Comparison of ENCODE assay signal across 22 mouse cellular contexts in the genomic region with DNA sequence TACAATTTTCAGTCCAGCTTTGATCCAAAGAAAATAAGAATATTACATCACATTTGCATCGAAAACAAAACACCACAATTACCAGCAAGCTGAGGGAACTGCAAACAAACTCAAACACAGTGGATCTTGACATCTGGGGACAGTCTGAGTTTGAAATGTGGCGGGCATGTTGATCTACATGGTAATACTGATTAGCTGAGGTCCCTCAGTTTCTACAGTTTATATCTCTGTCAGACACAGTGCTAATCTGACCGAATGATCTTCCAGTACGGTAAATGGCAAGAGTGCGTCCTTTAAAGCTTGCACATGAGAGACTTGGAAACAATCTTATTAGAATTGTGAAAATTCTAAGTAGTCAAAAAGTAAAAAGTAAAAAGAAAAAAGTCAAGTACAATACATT.
DNase-seq lines count a peak whose midpoint lies in the region; ATAC-seq and TF ChIP-seq lines count a peak whose summit lies in the region.
"Had no signal": no experiment of that assay in that cellular context is flagged by ENCODE, and none has a peak within 500 bp of the region (broad histone marks: within the 10 kb centered on the region; RNA-seq: fewer than 3 reads in every experiment).

No protein-coding gene starts in this region.

- peaks cover 48% of the 10 kb centered on the region for H3K36me3 ChIP-seq in liver, embryonic 12.5 days
- H3K36me3 ChIP-seq in liver, embryonic 16.5 days (ENCODE audit: control insufficient read depth, insufficient read depth) = peaks cover 40% of the 10 kb centered on the region

- H3K9ac ChIP-seq in liver, embryonic 12.5 days = no peak overlapping the region; the same call in 1 of the 2 replicates
- H3K9ac ChIP-seq in liver, embryonic 16.5 days (ENCODE audit: low read depth, low read length) = no peak overlapping the region
- H3K9ac ChIP-seq: forebrain, embryonic 13.5 days; forebrain, postnatal 0 days; heart, embryonic 12.5 days; hindbrain, embryonic 15.5 days had no signal

- H3K27me3 ChIP-seq in liver, embryonic 12.5 days (replicated peaks) = no peaks in the 10 kb centered on the region
- H3K27me3 ChIP-seq in liver, embryonic 16.5 days (ENCODE audit: control insufficient read depth, insufficient read depth, low read depth, low read length) = no peaks in the 10 kb centered on the region
- H3K27me3 ChIP-seq: forebrain, embryonic 13.5 days; heart, embryonic 12.5 days; hindbrain, embryonic 15.5 days; Patski had no signal

- TF ChIP-seq POLR2A in lung, adult 2 months (IDR thresholded peaks at IDR 0.05; ENCODE audit: borderline replicate concordance, extremely low read depth, low read depth, low read length) = no peak

- H3K4me1 ChIP-seq in liver, embryonic 12.5 days = peaks cover 36% of the 10 kb centered on the region
- H3K4me1 ChIP-seq in liver, embryonic 16.5 days (ENCODE audit: control insufficient read depth, low read depth, low read length) = peaks cover 23% of the 10 kb centered on the region
- no peaks in the 10 kb centered on the region for H3K4me1 ChIP-seq in lung, adult 2 months (ENCODE audit: control insufficient read depth, insufficient read depth, low read length)
- H3K4me1 ChIP-seq: embryonic facial prominence, embryonic 10.5 days; forebrain, embryonic 13.5 days; hindbrain, embryonic 15.5 days had no signal

- intact Hi-C loops in heart, postnatal 25 days (cut with DNase I) = no loop called here

- ATAC-seq in liver, embryonic 12.5 days = peak; percentile 79
- ATAC-seq in liver, embryonic 16.5 days (ENCODE audit: low read depth) = peak; percentile 74
- ATAC-seq: activated CD4-positive, CD25-positive, alpha-beta regulatory T cell, adult 4 months; CD4-positive, CD25-positive, alpha-beta regulatory T cell, adult 4 months; forebrain, embryonic 13.5 days; forebrain, postnatal 0 days; Patski had no signal

- DNase-seq in heart, adult 11 months = peak; percentile 7
- no peak for DNase-seq in heart, postnatal 25 days (ENCODE audit: low spot score)
- no peak for DNase-seq in adrenal gland, postnatal 4 days (ENCODE audit: low spot score in 2 of 2)
- DNase-seq in lung, adult 2 months = no peak
- DNase-seq in lung, adult 18-20 months = no peak
- no peak for DNase-seq in thymus, postnatal 4 days
- DNase-seq: adrenal gland, postnatal 25 days; B cell, adult 2 months; cerebellum, adult 18-20 months; cerebellum, postnatal 10 days; forebrain, postnatal 0 days; gastrocnemius, postnatal 14 days; heart, postnatal 36 days had no signal

- H3K9me3 ChIP-seq in liver, embryonic 12.5 days (replicated peaks) = no peaks in the 10 kb centered on the region
- no peaks in the 10 kb centered on the region for H3K9me3 ChIP-seq in liver, embryonic 16.5 days (replicated peaks; ENCODE audit: control insufficient read depth, low read length)
- H3K9me3 ChIP-seq: embryonic facial prominence, embryonic 10.5 days; forebrain, embryonic 13.5 days; heart, embryonic 12.5 days; hindbrain, embryonic 15.5 days had no signal

- 33% methylated on average over 5 of the region's 5 CpGs for WGBS in liver, embryonic 12.5 days (ENCODE audit: insufficient replicate concordance)
- WGBS in liver, embryonic 16.5 days (ENCODE audit: insufficient replicate concordance) = 31% methylated on average over 5 of the region's 5 CpGs
- WGBS in lung, adult 2 months = 91% methylated on average over 5 of the region's 5 CpGs

- 0 out of 2 replicates have a peak overlapping the region, but pooled peaks have one; percentile 45 for H3K27ac ChIP-seq in liver, embryonic 12.5 days
- H3K27ac ChIP-seq in liver, embryonic 16.5 days (ENCODE audit: low read length) = no peak overlapping the region
- H3K27ac ChIP-seq: embryonic facial prominence, embryonic 10.5 days; forebrain, embryonic 13.5 days; hindbrain, embryonic 15.5 days had no signal

- TF ChIP-seq CTCF in lung, adult 2 months (IDR thresholded peaks at IDR 0.05; ENCODE audit: insufficient read depth, low read length) = no peak

- H3K4me2 ChIP-seq in liver, embryonic 12.5 days = peak overlapping the region; percentile 35
- H3K4me2 ChIP-seq in liver, embryonic 16.5 days (ENCODE audit: low read depth, low read length) = no peak overlapping the region
- H3K4me2 ChIP-seq: forebrain, embryonic 13.5 days; heart, embryonic 12.5 days; hindbrain, embryonic 15.5 days had no signal

- no peak overlapping the region for H3K4me3 ChIP-seq in liver, embryonic 12.5 days
- H3K4me3 ChIP-seq in liver, embryonic 16.5 days (ENCODE audit: low read depth, low read length) = no peak overlapping the region
- H3K4me3 ChIP-seq in lung, adult 2 months (replicated peaks; ENCODE audit: extremely low read depth, low read depth, low read length) = no peak overlapping the region
- H3K4me3 ChIP-seq: embryonic facial prominence, embryonic 10.5 days; forebrain, embryonic 13.5 days; heart, embryonic 12.5 days; hindbrain, embryonic 15.5 days had no signal
